8 mouse cellular contexts compared by ENCODE assay signal in the genomic region with DNA sequence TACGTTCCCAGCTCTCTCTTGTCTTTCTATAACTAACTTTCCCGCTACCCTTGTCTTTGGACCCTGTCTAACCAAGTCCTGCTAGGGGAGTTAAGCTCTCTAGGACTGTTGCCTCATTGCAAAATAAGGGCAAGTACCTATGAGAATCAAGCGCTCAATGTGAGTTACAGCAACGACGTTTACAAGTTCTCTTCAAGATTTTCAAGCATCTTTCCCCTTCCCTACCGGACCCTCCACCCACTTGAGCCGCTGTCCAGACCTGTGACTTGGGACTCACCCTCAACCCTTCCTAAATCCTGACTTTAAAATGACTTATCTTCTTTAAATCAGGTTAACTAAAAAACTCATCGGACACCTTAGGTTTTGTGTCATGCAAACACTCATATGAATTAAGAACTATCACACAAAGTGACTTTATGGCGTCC. TPM values are rescaled to one million over a fixed set of nuclear protein-coding genes. Genes with fewer than 3 reads are reported as not detected.
DNase-seq lines count a peak whose midpoint lies in the region; ATAC-seq and TF ChIP-seq lines count a peak whose summit lies in the region.

No protein-coding gene starts in this region.

- H3K4me3 ChIP-seq in kidney, adult 2 months (ENCODE audit: insufficient read depth, low read depth, low read length), result peak overlapping the region; percentile 92
- peak overlapping the region; percentile 87 for H3K4me3 ChIP-seq in forebrain, postnatal 0 days (ENCODE audit: low read depth, low read length)
- H3K4me3 ChIP-seq in limb, embryonic 10.5 days, result peak overlapping the region; percentile 88
- H3K4me3 ChIP-seq in myocyte, result peak overlapping the region; percentile 33

- peak overlapping the region; percentile 96 for H3ac ChIP-seq in myocyte (ENCODE audit: control insufficient read depth, insufficient read length)

- DNase-seq in kidney, adult 2 months, result no peak
- DNase-seq in kidney, postnatal 14 days, result no peak
- peak; percentile 35 for DNase-seq in MN1 (ENCODE audit: low spot score)
- DNase-seq in forebrain, postnatal 0 days, result peak; percentile 46
- DNase-seq in limb, embryonic 10.5 days (ENCODE audit: low spot score), result peak; percentile 49
- DNase-seq in layer of hippocampus, adult 9-10 months (ENCODE audit: low spot score), result no peak
- no peak for DNase-seq in layer of hippocampus, adult 18-20 months (ENCODE audit: low spot score in 2 of 2)

- no peak for ATAC-seq in forebrain, postnatal 0 days

- peaks cover 3% of the 10 kb centered on the region for H3K79me2 ChIP-seq in myocyte (ENCODE audit: control insufficient read depth, insufficient read depth)

- H3K36me3 ChIP-seq in kidney, adult 2 months (ENCODE audit: control insufficient read depth, insufficient read depth, low read length), result no peaks in the 10 kb centered on the region
- H3K36me3 ChIP-seq in forebrain, postnatal 0 days (ENCODE audit: insufficient read depth), result no peaks in the 10 kb centered on the region
- no peaks in the 10 kb centered on the region for H3K36me3 ChIP-seq in limb, embryonic 10.5 days
- H3K36me3 ChIP-seq in myocyte (ENCODE audit: control insufficient read depth, insufficient read depth), result no peaks in the 10 kb centered on the region

- H3K9me3 ChIP-seq in forebrain, postnatal 0 days (ENCODE audit: low read length), result no peaks in the 10 kb centered on the region
- no peaks in the 10 kb centered on the region for H3K9me3 ChIP-seq in limb, embryonic 10.5 days (replicated peaks)

- no peak for TF ChIP-seq POLR2A in kidney, adult 2 months (IDR thresholded peaks at IDR 0.05; ENCODE audit: low read depth, low read length)
- TF ChIP-seq POLR2A in myocyte (IDR thresholded peaks at IDR 0.05; ENCODE audit: insufficient read length, low read depth), result no peak

- H3K4me1 ChIP-seq in kidney, adult 2 months (ENCODE audit: control insufficient read depth, insufficient read depth, low read length), result peaks cover 5% of the 10 kb centered on the region; the same call in 1 of the 2 replicates
- no peaks in the 10 kb centered on the region; the same call in 1 of the 2 replicates for H3K4me1 ChIP-seq in forebrain, postnatal 0 days (ENCODE audit: insufficient read depth)
- H3K4me1 ChIP-seq in limb, embryonic 10.5 days, result peaks cover 12% of the 10 kb centered on the region

- peak overlapping the region; percentile 90 for H3K9ac ChIP-seq in forebrain, postnatal 0 days

- no peaks in the 10 kb centered on the region for H3K27me3 ChIP-seq in kidney, adult 2 months (replicated peaks; ENCODE audit: control insufficient read depth, insufficient read depth, low read length)
- H3K27me3 ChIP-seq in forebrain, postnatal 0 days (ENCODE audit: insufficient read depth, low read length), result no peaks in the 10 kb centered on the region
- H3K27me3 ChIP-seq in limb, embryonic 10.5 days (ENCODE audit: low read depth, poor library complexity, severe bottlenecking), result no peaks in the 10 kb centered on the region
- H3K27me3 ChIP-seq in myocyte (ENCODE audit: control insufficient read depth, insufficient read depth, insufficient read length), result no peaks in the 10 kb centered on the region

- TF ChIP-seq CTCF in kidney, adult 2 months (conservative IDR thresholded peaks at IDR 0.05; ENCODE audit: insufficient read depth, insufficient read length, low read depth, low read length), result no peak
- no peak for TF ChIP-seq CTCF in forebrain, postnatal 0 days (IDR thresholded peaks at IDR 0.05; ENCODE audit: low read depth)

- peak overlapping the region; percentile 57 for H3K27ac ChIP-seq in kidney, adult 2 months (ENCODE audit: insufficient read depth, low read depth, low read length)
- peak overlapping the region; percentile 94 for H3K27ac ChIP-seq in forebrain, postnatal 0 days (ENCODE audit: low read depth, low read length)
- peak overlapping the region; percentile 100 for H3K27ac ChIP-seq in limb, embryonic 10.5 days

- 5% methylated on average over 9 of the region's 9 CpGs for WGBS in kidney, adult 2 months
- 3% methylated on average over 9 of the region's 9 CpGs for WGBS in forebrain, postnatal 0 days
- 11% methylated on average over 9 of the region's 9 CpGs for WGBS in limb, embryonic 10.5 days

- peak overlapping the region; percentile 75 for H3K4me2 ChIP-seq in forebrain, postnatal 0 days (ENCODE audit: low read depth)
- H3K4me2 ChIP-seq in myocyte (ENCODE audit: low read depth), result peak overlapping the region; percentile 87

TF ChIP-seq in myocyte, 11 proteins besides CTCF, POLR2A, EP300 and RAD21:
- TF ChIP-seq POLR2AphosphoS2 (IDR thresholded peaks at IDR 0.05; ENCODE audit: insufficient read length, low read depth) (no peak), USF1 (IDR thresholded peaks at IDR 0.05; ENCODE audit: low read depth) (no peak), SRF (IDR thresholded peaks at IDR 0.05; ENCODE audit: control insufficient read depth, insufficient read length, low read depth) (no peak), MYOD1 (IDR thresholded peaks at IDR 0.05; ENCODE audit: control insufficient read depth in 1 of 3, insufficient read length in 2 of 3, low read depth in 2 of 3) (no peak), E2F4 (IDR thresholded peaks at IDR 0.05; ENCODE audit: insufficient read depth) (no peak), REST (IDR thresholded peaks at IDR 0.05; ENCODE audit: insufficient read depth, insufficient read length) (no peak), CEBPB (IDR thresholded peaks at IDR 0.05; ENCODE audit: insufficient read depth, poor library complexity, severe bottlenecking) (no peak), TCF12 (IDR thresholded peaks at IDR 0.05; ENCODE audit: insufficient read depth, poor library complexity, severe bottlenecking) (no peak), MYOG (IDR thresholded peaks at IDR 0.05; ENCODE audit: control insufficient read depth in 1 of 3, insufficient read depth in 1 of 3, insufficient read length in 2 of 3, low read depth in 2 of 3) (no peak), MAX (IDR thresholded peaks at IDR 0.05; ENCODE audit: low read depth) (no peak), TCF3 (IDR thresholded peaks at IDR 0.05; ENCODE audit: insufficient read length, low read depth) (no peak)

RNA-seq across cellular contexts. Expression of a gene that starts 0.3 kb away (rescaled TPM):
- 6.5 and 9.5 TPM in 2 replicates for polyA plus RNA-seq in kidney, adult 2 months (2012; rRNA removed)
- total RNA-seq in forebrain, postnatal 0 days (2014; rRNA removed), result 4.3 and 4.6 TPM in 2 replicates
- 1.9 and 3.2 TPM in 2 replicates for polyA plus RNA-seq in forebrain, postnatal 0 days (2015; fragmentation: Nextera tagmentation; extraction: Ambion mirVana)
- 10.0 and 11.6 TPM in 2 replicates for polyA plus RNA-seq in limb, embryonic 10.5 days (2016; fragmentation: Nextera tagmentation; extraction: Ambion mirVana)
- 11.8 TPM for polyA plus RNA-seq in myocyte (2012; fragmentation: generic; extraction: Trizol)
- 10 to 100 TPM in 1 of 2 experiments, 1 to 10 TPM in 1; 7.5 to 11.2 TPM for total RNA-seq in layer of hippocampus, adult 18-20 months (2021)

RNA-seq across cellular contexts. Expression of a gene that starts 11.9 kb away (rescaled TPM):
- polyA plus RNA-seq in kidney, adult 2 months (2012; rRNA removed), result not detected in 2 replicates
- total RNA-seq in forebrain, postnatal 0 days (2014; rRNA removed), result 3.8 and 4.7 TPM in 2 replicates
- polyA plus RNA-seq in forebrain, postnatal 0 days (2015; fragmentation: Nextera tagmentation; extraction: Ambion mirVana), result 1.2 and 2.7 TPM in 2 replicates
- polyA plus RNA-seq in limb, embryonic 10.5 days (2016; fragmentation: Nextera tagmentation; extraction: Ambion mirVana), result not detected in 2 replicates
- polyA plus RNA-seq in myocyte (2012; fragmentation: generic; extraction: Trizol), result not detected
- total RNA-seq in layer of hippocampus, adult 18-20 months (2021), result 1 to 10 TPM; 6.8 to 7.5 TPM

RNA-seq across cellular contexts. Expression of a gene that starts 37.6 kb away (rescaled TPM):
- 12.1 and 14.5 TPM in 2 replicates for polyA plus RNA-seq in kidney, adult 2 months (2012; rRNA removed)
- total RNA-seq in forebrain, postnatal 0 days (2014; rRNA removed), result 18.2 and 18.4 TPM in 2 replicates
- polyA plus RNA-seq in forebrain, postnatal 0 days (2015; fragmentation: Nextera tagmentation; extraction: Ambion mirVana), result 26.5 and 27.0 TPM in 2 replicates
- polyA plus RNA-seq in limb, embryonic 10.5 days (2016; fragmentation: Nextera tagmentation; extraction: Ambion mirVana), result 10.2 and 10.9 TPM in 2 replicates
- polyA plus RNA-seq in myocyte (2012; fragmentation: generic; extraction: Trizol), result 19.8 TPM
- 10 to 100 TPM; 44.6 to 45.9 TPM for total RNA-seq in layer of hippocampus, adult 18-20 months (2021)

Comparison
In these comparisons a context has a peak if more than half of its experiments do, and no peak if none do; other contexts are left out.
1. DNase-seq: peak in MN1 (single experiment), forebrain, postnatal 0 days (single experiment) and limb, embryonic 10.5 days (single experiment); none in kidney, adult 2 months (single experiment), kidney, postnatal 14 days (single experiment), layer of hippocampus, adult 9-10 months (single experiment) and layer of hippocampus, adult 18-20 months (0 of 2).
2. H3K4me3 ChIP-seq: peak in every context shown above with its lines; median percentile 92 in kidney, adult 2 months; 88 in limb, embryonic 10.5 days; 87 in forebrain, postnatal 0 days; 33 in myocyte.
3. Peak in every context shown above with its lines, with median percentiles within 50 percentile points of each other: H3K27ac ChIP-seq.